ENCODE assay signal across 21 mouse cellular contexts in genomic region chr1:163555185-163555584, GRCm38 (mm10).
A peak's percentile ranks its signal among the peaks of the same experiment; 100 is the strongest.
DNase-seq lines count a peak whose midpoint lies in the region; ATAC-seq and TF ChIP-seq lines count a peak whose summit lies in the region.
"Had no signal": no experiment of that assay in that cellular context is flagged by ENCODE, and none has a peak within 500 bp of the region (broad histone marks: within the 10 kb centered on the region; RNA-seq: fewer than 3 reads in every experiment).

No protein-coding gene starts in this region.

- H3K27ac ChIP-seq in lung, embryonic 16.5 days (ENCODE audit: low read length), result no peak overlapping the region
- H3K27ac ChIP-seq in CH12.LX (ENCODE audit: insufficient read depth, low read depth), result no peak overlapping the region
- H3K27ac ChIP-seq in embryonic fibroblast, embryonic 13.5 days (ENCODE audit: insufficient read depth, low read length), result 0 out of 2 replicates have a peak overlapping the region, but pooled peaks have one; percentile 1
- H3K27ac ChIP-seq: embryonic facial prominence, embryonic 13.5 days; embryonic facial prominence, embryonic 15.5 days; forebrain, embryonic 13.5 days had no signal

- no peak for TF ChIP-seq CTCF in CH12.LX (conservative IDR thresholded peaks at IDR 0.05 in 1 of 2, IDR thresholded peaks at IDR 0.05 in 1 of 2; ENCODE audit: low read depth in 2 of 2, low read length in 2 of 2)
- no peak for TF ChIP-seq CTCF in embryonic fibroblast, embryonic 13.5 days (IDR thresholded peaks at IDR 0.05; ENCODE audit: borderline replicate concordance, insufficient read depth, low read length)

- H3K9ac ChIP-seq in lung, embryonic 16.5 days (ENCODE audit: low read length), result no peak overlapping the region
- no peak overlapping the region for H3K9ac ChIP-seq in CH12.LX (ENCODE audit: insufficient read depth, low read depth)
- H3K9ac ChIP-seq: embryonic facial prominence, embryonic 13.5 days; embryonic facial prominence, embryonic 15.5 days; forebrain, embryonic 13.5 days had no signal

- dilution Hi-C loops in CH12.LX (cut with MboI; ENCODE audit: extremely low pct_ligation_motif_present, extremely low pct_unique_long_range_greater_than_20kb, low sequenced_read_pairs), result no loop called here

- H3K4me3 ChIP-seq in lung, embryonic 16.5 days (ENCODE audit: low read length), result no peak overlapping the region
- H3K4me3 ChIP-seq in CH12.LX (replicated peaks in 1 of 3; ENCODE audit: low read depth in 2 of 3, low read length in 2 of 3, poor library complexity in 1 of 3), result no peak overlapping the region
- no peak overlapping the region for H3K4me3 ChIP-seq in embryonic fibroblast, embryonic 13.5 days (ENCODE audit: insufficient read depth, low read length)
- H3K4me3 ChIP-seq: embryonic facial prominence, embryonic 13.5 days; embryonic facial prominence, embryonic 15.5 days; forebrain, embryonic 13.5 days had no signal

- H3K4me1 ChIP-seq in lung, embryonic 16.5 days (replicated peaks; ENCODE audit: control insufficient read depth, insufficient read depth, low read length), result no peaks in the 10 kb centered on the region; the same call in 1 of the 2 replicates
- H3K4me1 ChIP-seq in CH12.LX (ENCODE audit: control insufficient read depth in 1 of 2, insufficient read depth in 2 of 2), result peaks cover 0 to 6% of the 10 kb centered on the region in 2 experiments; a peak in 1 of 4 replicates
- peaks cover 10% of the 10 kb centered on the region for H3K4me1 ChIP-seq in embryonic fibroblast, embryonic 13.5 days (ENCODE audit: control insufficient read depth, insufficient read depth, low read length)
- H3K4me1 ChIP-seq: embryonic facial prominence, embryonic 15.5 days; forebrain, embryonic 13.5 days had no signal

- 35% methylated on average over 2 of the region's 2 CpGs for WGBS in lung, embryonic 16.5 days

- no peaks in the 10 kb centered on the region for H3K36me3 ChIP-seq in lung, embryonic 16.5 days (ENCODE audit: control insufficient read depth, insufficient read depth, low read length)
- H3K36me3 ChIP-seq in CH12.LX (replicated peaks in 1 of 2; ENCODE audit: control insufficient read depth in 1 of 2, insufficient read depth in 1 of 2, low read length in 1 of 2), result no peaks in the 10 kb centered on the region
- H3K36me3 ChIP-seq: embryonic facial prominence, embryonic 13.5 days; embryonic facial prominence, embryonic 15.5 days had no signal

- in situ Hi-C loops in CH12.LX (cut with MboI; ENCODE audit: low pct_ligation_motif_present, low pct_unique_long_range_greater_than_20kb, low sequenced_read_pairs), result no loop called here

- no peak for DNase-seq in lung, postnatal 25 days (ENCODE audit: low spot score)
- no peak for DNase-seq in CH12.LX (ENCODE audit: extremely low read depth)
- no peak for DNase-seq in kidney, adult 18-20 months
- DNase-seq: adrenal gland, adult 8-10 months; adrenal gland, postnatal 14 days; adrenal gland, postnatal 36 days; B cell, adult 2 months; cerebellum, adult 11-12 months; cerebellum, adult 2 months; cerebellum, adult 9-10 months; cerebellum, postnatal 10 days; cerebellum, postnatal 25 days had no signal

- TF ChIP-seq RAD21 in CH12.LX (IDR thresholded peaks at IDR 0.05; ENCODE audit: low read depth, low read length), result no peak

- H3K27me3 ChIP-seq in lung, embryonic 16.5 days (ENCODE audit: control insufficient read depth, insufficient read depth, low read depth, low read length), result no peaks in the 10 kb centered on the region
- no peaks in the 10 kb centered on the region for H3K27me3 ChIP-seq in CH12.LX (replicated peaks)
- H3K27me3 ChIP-seq: embryonic facial prominence, embryonic 13.5 days; embryonic facial prominence, embryonic 15.5 days; forebrain, embryonic 13.5 days; Patski had no signal

- no peaks in the 10 kb centered on the region for H3K9me3 ChIP-seq in lung, embryonic 16.5 days (ENCODE audit: control insufficient read depth, low read length)
- H3K9me3 ChIP-seq in CH12.LX (replicated peaks; ENCODE audit: low read length), result no peaks in the 10 kb centered on the region
- H3K9me3 ChIP-seq: embryonic facial prominence, embryonic 13.5 days; embryonic facial prominence, embryonic 15.5 days; forebrain, embryonic 13.5 days had no signal

- TF ChIP-seq EP300 in CH12.LX (IDR thresholded peaks at IDR 0.05; ENCODE audit: low read length), result no peak

- peak; percentile 72 for ATAC-seq in lung, embryonic 16.5 days (ENCODE audit: low read depth)
- ATAC-seq: activated CD4-positive, CD25-positive, alpha-beta regulatory T cell, adult 4 months; CD4-positive, CD25-positive, alpha-beta regulatory T cell, adult 4 months; forebrain, embryonic 13.5 days; forebrain, embryonic 16.5 days; Patski had no signal

- no peak for TF ChIP-seq POLR2A in CH12.LX (IDR thresholded peaks at IDR 0.05; ENCODE audit: low read depth, low read length)
- no peak for TF ChIP-seq POLR2A in embryonic fibroblast, embryonic 13.5 days (IDR thresholded peaks at IDR 0.05; ENCODE audit: low read depth, low read length)

- no peaks in the 10 kb centered on the region for H3K79me2 ChIP-seq in CH12.LX (replicated peaks; ENCODE audit: control insufficient read depth, extremely low read depth, insufficient read depth, poor library complexity, severe bottlenecking)

- no peak overlapping the region for H3K4me2 ChIP-seq in lung, embryonic 16.5 days (ENCODE audit: low read depth, low read length)
- peak overlapping the region; percentile 37; the same call in 1 of the 2 replicates for H3K4me2 ChIP-seq in CH12.LX (ENCODE audit: insufficient read depth, low read depth, poor library complexity, severe bottlenecking)
- H3K4me2 ChIP-seq: embryonic facial prominence, embryonic 13.5 days; embryonic facial prominence, embryonic 15.5 days; forebrain, embryonic 13.5 days had no signal

TF ChIP-seq in CH12.LX, 34 proteins besides CTCF, POLR2A, EP300 and RAD21:
- no peak for TF ChIP-seq NRF1 (IDR thresholded peaks at IDR 0.05; ENCODE audit: low read depth, low read length)
